8 mouse cellular contexts compared by ENCODE assay signal in the genomic region with DNA sequence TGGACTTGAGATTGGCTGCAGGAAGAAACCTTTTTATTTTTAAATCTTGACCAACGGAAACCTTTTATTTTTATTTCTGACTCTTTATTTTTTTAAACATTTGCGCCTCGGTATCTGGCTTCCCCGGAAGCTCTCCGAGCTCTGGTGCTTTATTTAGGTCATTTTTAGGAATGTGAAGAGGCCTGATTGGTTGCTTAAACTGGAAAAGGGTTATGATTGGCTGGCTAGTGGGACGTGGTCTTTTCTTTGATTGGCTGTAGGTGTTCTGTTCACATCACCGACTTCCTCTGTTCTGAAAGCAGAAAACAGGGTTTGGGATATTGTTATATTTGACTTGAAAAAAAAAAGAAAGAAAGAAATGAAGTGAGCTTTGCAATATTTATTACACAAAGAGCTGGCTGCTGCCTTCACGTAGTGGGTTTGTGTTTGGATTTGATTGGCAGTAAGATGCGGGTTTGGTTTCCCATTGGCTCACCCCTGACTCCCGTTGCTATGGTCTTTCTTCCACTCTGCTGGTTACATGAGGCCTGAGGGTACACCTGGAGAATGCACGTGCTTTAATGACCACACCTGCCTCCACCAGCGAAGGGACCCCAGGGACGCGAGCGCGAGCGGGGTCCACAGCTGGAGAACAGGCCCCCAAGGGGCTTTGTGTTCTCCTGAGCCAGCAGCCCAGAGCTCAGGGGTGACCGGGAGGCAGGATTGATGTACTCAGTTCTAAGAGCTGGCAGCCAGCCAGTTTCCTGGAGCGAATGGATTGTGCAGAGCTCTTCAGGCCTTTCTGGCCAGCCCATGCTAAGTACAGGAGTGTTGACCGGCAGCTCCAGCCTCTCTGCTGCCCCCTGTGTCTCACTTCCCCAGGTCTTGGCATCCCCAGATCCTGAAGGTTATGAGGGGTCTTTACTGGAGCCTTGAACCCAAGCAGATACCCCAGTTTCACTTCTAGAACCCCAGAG. TPM values are rescaled to one million over a fixed set of nuclear protein-coding genes. Genes with fewer than 3 reads are reported as not detected.
DNase-seq lines count a peak whose midpoint lies in the region; ATAC-seq and TF ChIP-seq lines count a peak whose summit lies in the region.
"Had no signal": no experiment of that assay in that cellular context is flagged by ENCODE, and none has a peak within 500 bp of the region (broad histone marks: within the 10 kb centered on the region; RNA-seq: fewer than 3 reads in every experiment).

No protein-coding gene starts in this region.

- H3K27me3 ChIP-seq in intestine, embryonic 14.5 days (replicated peaks; ENCODE audit: control insufficient read depth, insufficient read depth, low read length) = no peaks in the 10 kb centered on the region
- H3K27me3 ChIP-seq in limb, embryonic 11.5 days (ENCODE audit: control insufficient read depth, insufficient read depth, low read length) = no peaks in the 10 kb centered on the region
- H3K27me3 ChIP-seq in midbrain, postnatal 0 days (ENCODE audit: insufficient read depth, low read length) = no peaks in the 10 kb centered on the region

- 37% methylated on average over 20 of the region's 20 CpGs for WGBS in intestine, embryonic 14.5 days
- WGBS in limb, embryonic 11.5 days = 70% methylated on average over 20 of the region's 20 CpGs
- 40% methylated on average over 20 of the region's 20 CpGs for WGBS in midbrain, postnatal 0 days

- no peaks in the 10 kb centered on the region; the same call in 1 of the 2 replicates for H3K9me3 ChIP-seq in intestine, embryonic 14.5 days (ENCODE audit: control insufficient read depth, low read length)
- no peaks in the 10 kb centered on the region; the same call in 1 of the 2 replicates for H3K9me3 ChIP-seq in limb, embryonic 11.5 days (ENCODE audit: control insufficient read depth, low read length)
- no peaks in the 10 kb centered on the region for H3K9me3 ChIP-seq in midbrain, postnatal 0 days (ENCODE audit: low read length)

- H3K4me1 ChIP-seq in intestine, embryonic 14.5 days (replicated peaks; ENCODE audit: control insufficient read depth, insufficient read depth, low read length) = peaks cover 34% of the 10 kb centered on the region
- H3K4me1 ChIP-seq in limb, embryonic 11.5 days (ENCODE audit: control insufficient read depth, insufficient read depth, low read length) = peaks cover 5% of the 10 kb centered on the region
- peaks cover 4% of the 10 kb centered on the region for H3K4me1 ChIP-seq in midbrain, postnatal 0 days (ENCODE audit: insufficient read depth, low read length)

- intact Hi-C loops in gastrocnemius, postnatal 36 days (cut with DNase I) = no loop called here

- DNase-seq in adrenal gland, postnatal 10 days = peak; percentile 85
- peak; percentile 94 for DNase-seq in cerebellum, postnatal 10 days
- peak; percentile 58 to 76 for DNase-seq in gastrocnemius, postnatal 36 days
- peak; percentile 87 for DNase-seq in intestine, embryonic 14.5 days (ENCODE audit: low spot score)
- DNase-seq in limb, embryonic 11.5 days (ENCODE audit: low spot score) = peak; percentile 61
- peak; percentile 95 for DNase-seq in midbrain, postnatal 0 days (ENCODE audit: low spot score)
- DNase-seq in natural killer cell, adult 2 months (ENCODE audit: low spot score in 2 of 2) = no peak

- peak overlapping the region; percentile 39 for H3K4me2 ChIP-seq in intestine, embryonic 14.5 days (ENCODE audit: low read length)
- no peak overlapping the region for H3K4me2 ChIP-seq in limb, embryonic 11.5 days (ENCODE audit: low read depth, severe bottlenecking)
- H3K4me2 ChIP-seq in midbrain, postnatal 0 days (ENCODE audit: low read depth, low read length, poor library complexity, severe bottlenecking) = peak overlapping the region; percentile 15

- H3K9ac ChIP-seq in intestine, embryonic 14.5 days (ENCODE audit: low read length) = no peak overlapping the region
- H3K9ac ChIP-seq in limb, embryonic 11.5 days (ENCODE audit: low read length) = no peak overlapping the region
- H3K9ac ChIP-seq in midbrain, postnatal 0 days (replicated peaks; ENCODE audit: low read length, poor library complexity, severe bottlenecking) = no peak overlapping the region

- TF ChIP-seq CTCF in midbrain, postnatal 0 days (IDR thresholded peaks at IDR 0.05) = peak; percentile 56

- H3K36me3 ChIP-seq in intestine, embryonic 14.5 days (ENCODE audit: control insufficient read depth, insufficient read depth, low read length) = 0 out of 2 replicates have a peak, but pooled peaks cover 4% of the 10 kb centered on the region
- H3K36me3 ChIP-seq in limb, embryonic 11.5 days (ENCODE audit: control insufficient read depth, insufficient read depth, low read length) = no peaks in the 10 kb centered on the region
- no peaks in the 10 kb centered on the region for H3K36me3 ChIP-seq in midbrain, postnatal 0 days (ENCODE audit: insufficient read depth, low read length)

- peak; percentile 56 for ATAC-seq in intestine, embryonic 14.5 days (replicated peaks; ENCODE audit: low FRiP score, low TSS enrichment, low read depth)
- ATAC-seq in limb, embryonic 11.5 days (ENCODE audit: insufficient number of reproducible peaks, low FRiP score, low TSS enrichment, low read depth) = no peak
- peak; percentile 55 for ATAC-seq in midbrain, postnatal 0 days (ENCODE audit: low FRiP score)

- no peak overlapping the region for H3K4me3 ChIP-seq in intestine, embryonic 14.5 days (ENCODE audit: low read depth, low read length)
- H3K4me3 ChIP-seq in limb, embryonic 11.5 days (ENCODE audit: low read depth, low read length) = no peak overlapping the region
- no peak overlapping the region for H3K4me3 ChIP-seq in midbrain, postnatal 0 days (ENCODE audit: low read depth, low read length)
- H3K4me3 ChIP-seq: erythroblast, embryonic 14.5 days had no signal

- H3K27ac ChIP-seq in intestine, embryonic 14.5 days (ENCODE audit: low read depth) = peak overlapping the region; percentile 74
- 0 out of 2 replicates have a peak overlapping the region, but pooled peaks have one; percentile 33 for H3K27ac ChIP-seq in limb, embryonic 11.5 days (replicated peaks; ENCODE audit: low read depth, low read length)
- H3K27ac ChIP-seq in midbrain, postnatal 0 days (ENCODE audit: low read depth, low read length) = peak overlapping the region; percentile 84

RNA-seq across cellular contexts. Expression of gene Clstn1, which starts 21.5 kb away (rescaled TPM):
- total RNA-seq in adrenal gland, postnatal 10 days (2021) = 10 to 100 TPM; 72.7 to 95.7 TPM
- 10 to 100 TPM; 23.6 to 28.3 TPM for total RNA-seq in gastrocnemius, postnatal 36 days (2021)
- 20.5 and 30.8 TPM in 2 replicates for polyA plus RNA-seq in intestine, embryonic 14.5 days (2014; fragmentation: Nextera tagmentation; extraction: Ambion mirVana)
- 24.7 and 30.6 TPM in 2 replicates for polyA plus RNA-seq in limb, embryonic 11.5 days (2014; fragmentation: Nextera tagmentation; extraction: Ambion mirVana)
- total RNA-seq in midbrain, postnatal 0 days (2014; rRNA removed) = 552 and 565 TPM in 2 replicates
- 196 and 209 TPM in 2 replicates for polyA plus RNA-seq in midbrain, postnatal 0 days (2015; fragmentation: Nextera tagmentation; extraction: Ambion mirVana)

RNA-seq across cellular contexts. Expression of gene Ctnnbip1, which starts 46.7 kb away (rescaled TPM):
- total RNA-seq in adrenal gland, postnatal 10 days (2021) = 10 to 100 TPM; 39.5 to 42.0 TPM
- 10 to 100 TPM; 22.7 to 24.4 TPM for total RNA-seq in gastrocnemius, postnatal 36 days (2021)
- 53.0 and 54.3 TPM in 2 replicates for polyA plus RNA-seq in intestine, embryonic 14.5 days (2014; fragmentation: Nextera tagmentation; extraction: Ambion mirVana)
- 74.7 and 84.6 TPM in 2 replicates for polyA plus RNA-seq in limb, embryonic 11.5 days (2014; fragmentation: Nextera tagmentation; extraction: Ambion mirVana)
- total RNA-seq in midbrain, postnatal 0 days (2014; rRNA removed) = 105 and 109 TPM in 2 replicates
- 116 and 117 TPM in 2 replicates for polyA plus RNA-seq in midbrain, postnatal 0 days (2015; fragmentation: Nextera tagmentation; extraction: Ambion mirVana)

Comparison
In these comparisons a context has a peak if more than half of its experiments do, and no peak if none do; other contexts are left out.
1. DNase-seq: peak in adrenal gland, postnatal 10 days (single experiment), cerebellum, postnatal 10 days (2 of 2), gastrocnemius, postnatal 36 days (2 of 2), intestine, embryonic 14.5 days (single experiment), limb, embryonic 11.5 days (single experiment) and midbrain, postnatal 0 days (single experiment); none in natural killer cell, adult 2 months (0 of 2).
2. H3K27ac ChIP-seq: peak in every context shown above with its lines; median percentile 84 in midbrain, postnatal 0 days; 74 in intestine, embryonic 14.5 days; 33 in limb, embryonic 11.5 days.